Mouse (Mus musculus): ENCODE results near the gene Dennd5a. TPM values are rescaled to one million over a fixed set of nuclear protein-coding genes. Genes with fewer than 3 reads are reported as not detected.

Gene Dennd5a
- polyA plus RNA-seq, 1 experiment from 2014 or later, result 66.1 TPM

DNA sequence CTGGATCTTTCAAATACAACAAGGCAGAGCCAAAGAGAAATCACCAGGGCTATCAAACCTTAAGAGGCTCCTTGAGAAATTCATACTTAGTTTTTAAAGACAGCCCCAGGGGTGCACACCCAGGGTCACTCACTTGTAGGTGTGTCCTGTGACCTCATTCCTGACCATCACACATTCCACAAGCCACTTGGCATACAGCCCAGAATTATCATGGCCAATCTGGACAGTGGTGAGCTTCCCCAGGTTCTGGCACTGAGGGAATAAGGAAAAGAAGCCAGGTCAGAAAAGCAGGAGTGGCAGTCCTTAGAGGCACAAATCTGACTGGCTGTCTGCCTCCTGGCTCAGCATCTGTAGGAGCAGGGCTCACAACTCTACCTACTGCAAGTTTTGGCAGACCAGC, 61.4 kb downstream of the Dennd5a start:
- ATAC-seq (ENCODE audit: insufficient number of reproducible peaks, insufficient read depth, low FRiP score, low read depth), result no peak
- H3K36me3 ChIP-seq (ENCODE audit: control insufficient read depth, insufficient read depth, low read length), result peaks cover 100% of the 10 kb centered on the region
- no peak overlapping the region for H3K9ac ChIP-seq (ENCODE audit: low read length)
- H3K27ac ChIP-seq (replicated peaks in 1 of 2; ENCODE audit: control insufficient read depth in 1 of 2, insufficient read depth in 1 of 2, low read depth in 2 of 2, low read length in 2 of 2), result no peak overlapping the region
- no peaks in the 10 kb centered on the region for H3K4me1 ChIP-seq (ENCODE audit: control insufficient read depth in 2 of 2, insufficient read depth in 2 of 2, low read length in 2 of 2)
- H3K4me3 ChIP-seq (ENCODE audit: control insufficient read depth in 1 of 2, insufficient read depth in 1 of 2, low read depth in 1 of 2, low read length in 2 of 2), result no peak overlapping the region
- H3K9me3 ChIP-seq (ENCODE audit: control insufficient read depth, low read length), result no peaks in the 10 kb centered on the region
- no peak overlapping the region for H3K4me2 ChIP-seq (ENCODE audit: low read length)
- H3K27me3 ChIP-seq (ENCODE audit: control insufficient read depth, insufficient read depth, low read length), result no peaks in the 10 kb centered on the region

DNA sequence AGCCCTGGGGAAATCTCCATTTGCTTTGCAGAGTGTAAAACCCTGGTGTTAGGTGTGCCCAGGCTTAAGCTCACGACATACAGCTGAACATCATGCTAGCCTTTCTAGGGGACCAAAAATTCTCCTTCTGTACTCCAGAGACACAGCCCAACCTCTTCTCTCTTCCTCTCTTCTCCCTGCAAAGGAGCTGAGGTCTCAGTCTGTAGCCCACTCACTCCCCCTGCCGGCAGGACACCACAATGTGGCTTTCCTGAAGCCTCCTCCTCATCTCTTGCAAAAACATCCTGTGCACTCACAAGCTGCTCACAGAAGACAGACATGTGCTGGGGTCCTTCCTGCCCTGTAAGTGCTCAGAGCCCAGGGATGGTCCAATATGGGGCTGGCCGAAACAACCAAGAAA, 67.7 kb downstream of the Dennd5a start:
- Histone ChIP-seq H3K9ac (ENCODE audit: low read length) (no peak overlapping the region), H3K36me3 (ENCODE audit: control insufficient read depth, insufficient read depth, low read length) (peaks cover 89% of the 10 kb centered on the region), H3K27ac (replicated peaks in 1 of 2; ENCODE audit: control insufficient read depth in 1 of 2, insufficient read depth in 1 of 2, low read depth in 2 of 2, low read length in 2 of 2) (no peak overlapping the region), H3K4me3 (ENCODE audit: control insufficient read depth in 1 of 2, insufficient read depth in 1 of 2, low read depth in 1 of 2, low read length in 2 of 2) (no peak overlapping the region), H3K27me3 (ENCODE audit: control insufficient read depth, insufficient read depth, low read length) (no peaks in the 10 kb centered on the region), H3K4me1 (ENCODE audit: control insufficient read depth in 2 of 2, insufficient read depth in 2 of 2, low read length in 2 of 2) (no peaks in the 10 kb centered on the region), H3K4me2 (ENCODE audit: low read length) (no peak overlapping the region), H3K9me3 (ENCODE audit: control insufficient read depth, low read length) (no peaks in the 10 kb centered on the region)
- ATAC-seq (ENCODE audit: insufficient number of reproducible peaks, insufficient read depth, low FRiP score, low read depth), result no peak
- WGBS, result 35% methylated on average over 3 of the region's 3 CpGs

DNA sequence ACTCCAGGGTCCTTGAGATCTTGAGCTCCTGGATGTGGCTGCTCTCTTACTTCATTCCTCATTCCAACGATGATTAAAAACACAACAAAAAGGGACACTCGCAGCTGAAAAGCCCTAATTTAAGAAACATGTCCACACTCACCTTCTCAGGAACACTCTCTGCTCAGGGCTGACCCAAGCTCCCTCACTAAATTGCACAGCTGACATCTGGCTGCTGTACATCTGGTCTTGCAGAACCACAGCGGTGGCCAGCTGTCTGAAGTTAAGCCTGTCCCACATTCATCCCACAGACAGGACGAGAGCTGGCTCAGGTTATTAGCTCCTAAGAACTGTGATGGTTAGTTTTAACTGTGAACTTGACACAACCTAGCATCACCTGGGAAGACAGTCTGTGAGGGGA, 68.5 kb downstream of the Dennd5a start:
- Histone ChIP-seq H3K4me1 (ENCODE audit: control insufficient read depth in 2 of 2, insufficient read depth in 2 of 2, low read length in 2 of 2) (no peaks in the 10 kb centered on the region), H3K27ac (replicated peaks in 1 of 2; ENCODE audit: control insufficient read depth in 1 of 2, insufficient read depth in 1 of 2, low read depth in 2 of 2, low read length in 2 of 2) (no peak overlapping the region), H3K9me3 (ENCODE audit: control insufficient read depth, low read length) (0 out of 2 replicates have a peak, but pooled peaks cover under 1% of the 10 kb centered on the region), H3K27me3 (ENCODE audit: control insufficient read depth, insufficient read depth, low read length) (no peaks in the 10 kb centered on the region), H3K4me3 (ENCODE audit: control insufficient read depth in 1 of 2, insufficient read depth in 1 of 2, low read depth in 1 of 2, low read length in 2 of 2) (no peak overlapping the region), H3K4me2 (ENCODE audit: low read length) (no peak overlapping the region), H3K9ac (ENCODE audit: low read length) (no peak overlapping the region), H3K36me3 (ENCODE audit: control insufficient read depth, insufficient read depth, low read length) (peaks cover 88% of the 10 kb centered on the region)
- WGBS, result 90% methylated on average over 4 of the region's 4 CpGs
- no peak for ATAC-seq (ENCODE audit: insufficient number of reproducible peaks, insufficient read depth, low FRiP score, low read depth)

DNA sequence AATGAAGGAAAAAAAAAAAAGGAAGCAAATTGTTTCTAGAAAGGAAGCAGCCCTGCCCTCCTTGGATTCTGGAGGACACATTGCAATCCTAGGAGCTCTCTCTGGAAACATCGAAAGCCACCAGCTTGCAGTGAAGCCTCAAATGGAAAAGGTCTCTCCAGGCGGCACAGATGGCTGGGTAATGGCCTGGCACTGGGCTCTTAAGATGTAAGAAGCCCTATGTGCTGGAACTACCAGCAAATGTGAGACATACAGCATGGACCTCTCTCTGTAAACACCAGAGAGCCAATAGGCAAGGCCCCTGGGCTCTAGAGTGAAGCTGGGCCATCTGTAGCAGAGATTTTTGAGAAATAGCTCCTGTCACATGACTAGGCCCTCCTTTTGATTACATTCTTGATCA, 70.0 kb downstream of the Dennd5a start:
- no peaks in the 10 kb centered on the region for H3K27me3 ChIP-seq (ENCODE audit: control insufficient read depth, insufficient read depth, low read length)
- no peak overlapping the region for H3K4me3 ChIP-seq (ENCODE audit: control insufficient read depth in 1 of 2, insufficient read depth in 1 of 2, low read depth in 1 of 2, low read length in 2 of 2)
- H3K36me3 ChIP-seq (ENCODE audit: control insufficient read depth, insufficient read depth, low read length), result peaks cover 75% of the 10 kb centered on the region
- no peak overlapping the region for H3K4me2 ChIP-seq (ENCODE audit: low read length)
- no peaks in the 10 kb centered on the region for H3K4me1 ChIP-seq (ENCODE audit: control insufficient read depth in 2 of 2, insufficient read depth in 2 of 2, low read length in 2 of 2)
- 0 out of 2 replicates have a peak, but pooled peaks cover 3% of the 10 kb centered on the region for H3K9me3 ChIP-seq (ENCODE audit: control insufficient read depth, low read length)
- no peak overlapping the region for H3K27ac ChIP-seq (replicated peaks in 1 of 2; ENCODE audit: control insufficient read depth in 1 of 2, insufficient read depth in 1 of 2, low read depth in 2 of 2, low read length in 2 of 2)
- no peak overlapping the region for H3K9ac ChIP-seq (ENCODE audit: low read length)
- WGBS, result 90% methylated on average over 2 of the region's 2 CpGs
- no peak for ATAC-seq (ENCODE audit: insufficient number of reproducible peaks, insufficient read depth, low FRiP score, low read depth)

DNA sequence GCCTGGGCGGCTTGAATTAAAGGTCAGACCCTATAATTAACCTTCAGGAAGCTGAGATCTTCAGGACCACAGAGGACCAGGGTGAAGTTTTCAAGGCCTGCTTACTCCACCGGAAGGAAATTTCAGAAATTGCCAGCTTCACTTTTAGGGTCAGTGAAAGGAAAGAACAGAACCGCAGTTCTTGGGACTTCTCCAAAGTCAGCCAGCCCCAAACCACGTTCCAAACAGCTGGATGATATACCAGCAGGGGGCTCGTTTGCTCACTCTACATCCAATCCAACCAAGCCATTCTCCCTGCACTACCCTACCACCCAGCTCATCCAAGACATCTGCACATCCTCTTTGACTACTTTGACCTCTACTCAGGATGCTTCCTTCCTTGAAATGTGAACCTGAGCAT, 71.0 kb downstream of the Dennd5a start:
- WGBS, result 83% methylated on average over 5 of the region's 5 CpGs
- Histone ChIP-seq H3K4me3 (ENCODE audit: control insufficient read depth in 1 of 2, insufficient read depth in 1 of 2, low read depth in 1 of 2, low read length in 2 of 2) (no peak overlapping the region), H3K27me3 (ENCODE audit: control insufficient read depth, insufficient read depth, low read length) (no peaks in the 10 kb centered on the region), H3K9ac (ENCODE audit: low read length) (no peak overlapping the region), H3K27ac (replicated peaks in 1 of 2; ENCODE audit: control insufficient read depth in 1 of 2, insufficient read depth in 1 of 2, low read depth in 2 of 2, low read length in 2 of 2) (no peak overlapping the region), H3K4me2 (ENCODE audit: low read length) (no peak overlapping the region), H3K36me3 (ENCODE audit: control insufficient read depth, insufficient read depth, low read length) (peaks cover 66% of the 10 kb centered on the region), H3K4me1 (ENCODE audit: control insufficient read depth in 2 of 2, insufficient read depth in 2 of 2, low read length in 2 of 2) (no peaks in the 10 kb centered on the region), H3K9me3 (ENCODE audit: control insufficient read depth, low read length) (0 out of 2 replicates have a peak, but pooled peaks cover 3% of the 10 kb centered on the region)
- no peak for ATAC-seq (ENCODE audit: insufficient number of reproducible peaks, insufficient read depth, low FRiP score, low read depth)

DNA sequence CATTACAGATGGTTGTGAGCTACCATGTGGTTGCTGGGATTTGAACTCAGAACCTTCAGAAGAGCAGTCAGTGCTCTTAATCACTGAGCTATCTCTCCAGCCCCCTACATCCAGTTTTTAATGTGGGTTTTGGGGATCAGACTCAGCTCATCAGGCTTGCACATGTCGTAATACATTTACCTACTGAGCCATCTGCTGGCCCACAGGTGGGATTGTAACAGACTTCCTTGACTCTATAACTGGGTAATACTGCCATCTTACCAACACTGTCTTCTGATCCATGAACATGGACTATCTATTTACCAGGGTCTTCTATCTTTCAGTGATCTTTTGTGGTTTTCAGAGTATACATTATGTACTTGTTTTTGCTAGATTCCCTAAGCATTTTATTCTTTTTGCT, 74.0 kb downstream of the Dennd5a start:
- H3K9me3 ChIP-seq (ENCODE audit: control insufficient read depth, low read length), result 0 out of 2 replicates have a peak, but pooled peaks cover 3% of the 10 kb centered on the region
- H3K4me1 ChIP-seq (ENCODE audit: control insufficient read depth in 2 of 2, insufficient read depth in 2 of 2, low read length in 2 of 2), result no peaks in the 10 kb centered on the region
- no peak overlapping the region for H3K27ac ChIP-seq (replicated peaks in 1 of 2; ENCODE audit: control insufficient read depth in 1 of 2, insufficient read depth in 1 of 2, low read depth in 2 of 2, low read length in 2 of 2)
- H3K36me3 ChIP-seq (ENCODE audit: control insufficient read depth, insufficient read depth, low read length), result peaks cover 39% of the 10 kb centered on the region
- H3K9ac ChIP-seq (ENCODE audit: low read length), result no peak overlapping the region
- 90% methylated on average over 1 of the region's 1 CpGs for WGBS
- no peak overlapping the region for H3K4me2 ChIP-seq (ENCODE audit: low read length)
- no peaks in the 10 kb centered on the region for H3K27me3 ChIP-seq (ENCODE audit: control insufficient read depth, insufficient read depth, low read length)
- ATAC-seq (ENCODE audit: insufficient number of reproducible peaks, insufficient read depth, low FRiP score, low read depth), result no peak
- H3K4me3 ChIP-seq (ENCODE audit: control insufficient read depth in 1 of 2, insufficient read depth in 1 of 2, low read depth in 1 of 2, low read length in 2 of 2), result no peak overlapping the region

DNA sequence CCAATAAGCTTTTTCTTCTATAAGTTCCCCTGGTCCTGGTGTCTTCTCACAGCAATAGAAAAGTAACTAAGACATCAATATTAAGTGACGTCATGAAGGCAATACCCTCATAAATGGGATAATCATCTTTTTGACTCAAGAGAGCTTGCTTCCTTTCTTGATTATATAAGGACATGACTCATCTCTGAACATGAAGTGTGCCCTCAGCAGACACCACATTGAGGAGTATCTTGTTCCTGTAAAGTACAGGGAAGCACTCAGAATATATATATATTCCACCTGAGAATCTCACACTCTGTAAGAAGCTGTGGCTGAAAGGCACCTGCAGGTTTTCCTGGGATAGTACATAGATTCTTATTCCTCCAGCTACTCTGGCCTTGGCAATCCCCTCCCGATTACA, 77.7 kb downstream of the Dennd5a start:
- Histone ChIP-seq H3K4me1 (ENCODE audit: control insufficient read depth in 2 of 2, insufficient read depth in 2 of 2, low read length in 2 of 2) (peaks cover 6 to 7% of the 10 kb centered on the region in 2 experiments), H3K36me3 (ENCODE audit: control insufficient read depth, insufficient read depth, low read length) (peaks cover 10% of the 10 kb centered on the region; the same call in 1 of the 2 replicates), H3K9ac (ENCODE audit: low read length) (no peak overlapping the region), H3K27me3 (ENCODE audit: control insufficient read depth, insufficient read depth, low read length) (no peaks in the 10 kb centered on the region), H3K4me3 (ENCODE audit: control insufficient read depth in 1 of 2, insufficient read depth in 1 of 2, low read depth in 1 of 2, low read length in 2 of 2) (no peak overlapping the region), H3K27ac (replicated peaks in 1 of 2; ENCODE audit: control insufficient read depth in 1 of 2, insufficient read depth in 1 of 2, low read depth in 2 of 2, low read length in 2 of 2) (no peak overlapping the region), H3K4me2 (ENCODE audit: low read length) (no peak overlapping the region), H3K9me3 (ENCODE audit: control insufficient read depth, low read length) (0 out of 2 replicates have a peak, but pooled peaks cover 3% of the 10 kb centered on the region)
- no peak for ATAC-seq (ENCODE audit: insufficient number of reproducible peaks, insufficient read depth, low FRiP score, low read depth)
- 82% methylated on average over 2 of the region's 2 CpGs for WGBS

DNA sequence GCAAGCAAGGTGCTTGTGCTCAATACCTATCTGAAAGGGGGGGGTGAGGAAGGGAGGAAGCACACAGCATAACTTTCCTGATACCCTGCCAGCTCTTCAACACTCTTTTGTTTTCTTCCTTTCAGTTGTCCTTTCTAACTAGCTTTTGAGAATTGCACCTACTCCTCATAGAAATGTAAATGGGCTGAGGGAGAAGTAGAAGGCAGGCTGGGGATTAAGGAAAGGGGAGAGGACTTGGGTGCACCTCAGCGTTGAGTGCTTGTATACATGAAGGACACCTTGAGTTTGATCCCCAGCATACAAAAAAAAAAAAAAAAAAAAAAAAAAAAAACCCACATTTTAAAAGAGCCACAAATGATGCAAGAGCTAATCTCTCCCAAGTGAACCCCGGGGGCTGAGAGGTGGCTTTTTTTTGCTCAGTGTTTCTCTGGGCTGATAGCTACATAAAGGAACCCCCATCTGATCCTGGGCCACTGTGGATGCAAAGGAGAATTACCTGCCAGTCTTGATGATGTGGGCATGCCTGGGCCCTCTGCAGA, 78.6 kb downstream of the Dennd5a start:
- no peak for ATAC-seq (ENCODE audit: insufficient number of reproducible peaks, insufficient read depth, low FRiP score, low read depth)
- Histone ChIP-seq H3K27ac (replicated peaks in 1 of 2; ENCODE audit: control insufficient read depth in 1 of 2, insufficient read depth in 1 of 2, low read depth in 2 of 2, low read length in 2 of 2) (no peak overlapping the region), H3K9me3 (ENCODE audit: control insufficient read depth, low read length) (0 out of 2 replicates have a peak, but pooled peaks cover under 1% of the 10 kb centered on the region), H3K9ac (ENCODE audit: low read length) (no peak overlapping the region), H3K27me3 (ENCODE audit: control insufficient read depth, insufficient read depth, low read length) (no peaks in the 10 kb centered on the region), H3K4me2 (ENCODE audit: low read length) (no peak overlapping the region), H3K36me3 (ENCODE audit: control insufficient read depth, insufficient read depth, low read length) (peaks cover 1% of the 10 kb centered on the region; the same call in 1 of the 2 replicates), H3K4me1 (ENCODE audit: control insufficient read depth in 2 of 2, insufficient read depth in 2 of 2, low read length in 2 of 2) (peaks cover 6 to 7% of the 10 kb centered on the region in 2 experiments), H3K4me3 (ENCODE audit: control insufficient read depth in 1 of 2, insufficient read depth in 1 of 2, low read depth in 1 of 2, low read length in 2 of 2) (no peak overlapping the region)
- 42% methylated on average over 2 of the region's 2 CpGs for WGBS

Data from heart, embryonic 14.5 days (tissue).